Mouse (Mus musculus) heart, adult 2 months (tissue): ENCODE data around the gene Ap3s2.

ENCODE experiments used
- CTCF ChIP-seq: fragments of 200-600 bp; IDR thresholded peaks from 2 replicates; pipeline ENCODE4 v1.8.1; 2022; ENCODE audit warnings: antibody characterized with exemption, mild to moderate bottlenecking, moderate library complexity
- POLR2A ChIP-seq: fragments of 200-500 bp; IDR thresholded peaks from 2 replicates; pipeline ENCODE4 v1.6.1; 2011; ENCODE audit warnings: mild to moderate bottlenecking, low read depth, low read length, control low read depth; ENCODE audit not compliant: insufficient read depth

DNA sequence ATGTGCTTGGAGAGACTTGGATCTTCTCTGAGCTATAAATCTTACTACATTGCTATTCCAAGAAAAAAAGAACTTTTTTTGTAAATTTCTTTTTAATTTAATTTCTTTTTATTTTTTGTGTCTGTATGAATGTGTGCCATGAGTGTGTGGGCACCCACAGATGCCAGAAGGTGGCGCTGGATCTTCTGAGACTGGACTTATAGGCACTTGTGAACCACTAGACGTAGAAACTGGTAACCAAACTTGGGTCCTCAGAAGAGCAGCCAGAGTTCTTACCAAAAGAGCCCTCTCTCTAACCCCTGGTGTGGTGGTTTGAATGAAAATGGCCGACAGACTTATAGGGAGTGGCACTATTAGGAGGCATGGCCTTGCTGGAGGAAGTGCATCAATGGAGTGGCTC is 30.6 kb upstream of the Ap3s2 start:
- TF ChIP-seq POLR2A = no peak
- no peak for TF ChIP-seq CTCF
